Mouse (Mus musculus): ENCODE measurements around the gene Gm28870. TPM values are rescaled to one million over a fixed set of nuclear protein-coding genes. Genes with fewer than 3 reads are reported as not detected.
"Not testable (repeated sequence)": the region's sequence is repeated elsewhere in the genome, so short reads cannot be mapped to it uniquely, and the experiment has no call there.

The Gm28870 gene
- not detected in 2 replicates for polyA plus RNA-seq (2015; fragmentation: Nextera tagmentation; extraction: Ambion mirVana)

- WGBS: no CpG with 5 or more reads among the region's 2 CpGs
These were observed at the start of gene Gm28870 for GRCm38 (mm10) chrY:50096976-50097375. Gene Gm28870 (plus strand): TSS chrY:50097276.

More at GRCm38 (mm10) chrY:50096976-50097375, at the start of gene Gm28870:
- not testable (repeated sequence) for H3K4me3 ChIP-seq; H3K4me1 ChIP-seq; H3K4me2 ChIP-seq; H3K27ac ChIP-seq; H3K9me3 ChIP-seq (replicated peaks); ATAC-seq; H3K9ac ChIP-seq; H3K27me3 ChIP-seq; H3K36me3 ChIP-seq (ENCODE audit: poor library complexity, severe bottlenecking)

Measured in forebrain, embryonic 13.5 days (tissue).